Mouse (Mus musculus) regulatory T cell (primary cell): ENCODE measurements around the gene Tmeff1.

Experiments
- in situ Hi-C: fragments of 300-600 bp; cut with MboI, MseI; formaldehyde crosslinking; loops from one replicate; pipeline ENCODE4 v1.15.1; 2025; ENCODE audit warnings: high pct_unique_total_duplicates

Tmeff1 gene

DNA sequence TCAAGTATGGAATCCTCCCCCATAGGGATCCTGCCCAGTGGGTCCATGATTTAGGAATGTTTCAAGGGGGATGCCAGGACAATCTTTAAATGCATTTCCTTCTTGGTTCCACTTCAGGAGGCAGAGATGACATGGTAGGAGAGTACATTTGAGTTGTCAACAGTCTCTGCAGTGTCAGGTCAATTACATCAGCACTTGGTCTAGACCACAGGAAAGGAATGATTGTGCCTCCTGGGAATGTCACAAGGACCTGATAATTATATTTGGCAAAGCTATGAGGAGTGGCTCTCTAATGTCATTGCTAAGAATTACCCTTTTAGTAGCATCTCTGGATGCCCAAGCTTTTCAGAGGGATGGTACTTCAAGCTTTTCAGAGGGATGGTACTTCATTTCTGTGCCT, 20.0 kb upstream of the Tmeff1 start:
- in situ Hi-C loops, result no loop called here

DNA sequence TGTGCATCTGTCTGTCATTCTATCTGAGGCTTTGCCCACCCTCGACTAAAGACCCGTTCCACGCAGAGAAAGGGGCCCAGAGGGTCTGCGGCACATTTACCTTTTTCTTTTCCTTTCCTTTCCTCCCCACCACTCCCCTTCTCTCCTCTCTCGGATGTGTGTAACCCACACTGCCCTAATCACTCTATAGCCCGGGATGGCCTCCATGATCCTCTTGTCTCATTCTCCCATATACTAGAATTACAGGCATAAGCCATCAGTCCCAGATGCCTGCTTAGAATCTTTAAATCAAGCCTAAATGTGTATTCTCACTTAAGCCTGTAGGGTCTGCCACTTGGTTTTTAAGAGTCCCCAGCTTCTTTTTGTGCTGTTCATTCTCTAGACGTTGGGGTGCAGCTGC, 8.6 kb upstream of the Tmeff1 start:
- in situ Hi-C loops, result no loop called here

DNA sequence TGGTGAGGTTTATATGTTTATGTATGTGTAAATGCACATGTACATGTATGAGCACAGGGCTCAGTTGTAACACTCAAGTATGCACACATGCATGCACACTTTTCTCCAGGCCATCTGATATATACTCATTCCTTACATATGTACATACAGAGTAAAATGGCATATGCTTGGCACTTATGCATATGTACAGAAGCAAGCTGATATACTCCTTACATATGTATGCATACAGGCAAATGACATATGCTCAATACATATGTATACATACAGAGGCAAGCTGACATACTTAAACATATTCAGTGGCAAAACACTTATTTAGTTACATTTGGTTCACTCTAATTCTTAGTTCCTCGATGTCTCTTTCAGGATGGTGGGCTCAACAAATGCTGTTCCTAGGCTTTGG, 7.1 kb upstream of the Tmeff1 start:
- in situ Hi-C loops, result no loop called here

GRCm38 (mm10) chr4:48578399-48578798, 6.6 kb upstream of the Tmeff1 start:
- in situ Hi-C loops, result no loop called here

- in situ Hi-C loops, result no loop called here
These were observed 5.4 kb upstream of the Tmeff1 start for GRCm38 (mm10) chr4:48579475-48580110.

DNA sequence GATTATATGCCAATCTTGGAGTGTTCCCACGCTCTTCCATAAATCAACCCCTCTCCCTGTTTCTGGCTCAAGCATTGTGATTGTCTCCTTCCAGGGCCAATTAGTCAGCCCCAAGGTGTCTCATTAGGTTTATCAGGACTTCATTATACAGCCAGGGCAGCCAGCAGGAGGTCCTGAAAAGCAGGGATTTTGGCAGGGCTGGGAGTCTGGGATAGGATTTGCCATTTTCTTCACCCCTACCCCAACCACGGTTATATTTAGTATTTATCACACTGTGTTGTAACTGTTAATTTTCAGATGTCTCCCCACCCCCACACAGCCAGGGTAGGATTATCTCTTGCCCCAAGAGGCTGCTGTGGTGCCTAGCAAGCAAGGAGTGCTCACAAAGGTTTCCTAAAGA, 3.8 kb upstream of the Tmeff1 start:
- in situ Hi-C loops, result no loop called here

DNA sequence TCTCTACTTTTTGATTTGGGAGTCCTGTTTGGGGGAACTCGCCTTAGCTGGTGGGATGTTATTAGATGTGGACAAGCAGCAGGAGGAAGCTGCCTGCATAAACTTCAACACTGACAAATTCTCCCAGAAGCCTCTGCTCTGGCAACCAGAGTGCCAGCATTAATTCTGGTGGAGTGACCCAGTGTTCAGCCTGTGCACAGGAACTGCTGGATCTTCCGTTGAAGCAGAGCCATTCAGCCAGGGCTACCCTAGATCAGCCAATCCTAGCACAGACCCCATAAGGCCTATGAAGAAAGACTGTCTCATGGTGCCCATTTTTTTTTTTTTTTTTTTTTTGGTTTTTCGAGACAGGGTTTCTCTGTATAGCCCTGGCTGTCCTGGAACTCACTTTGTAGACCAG, 3.0 kb upstream of the Tmeff1 start:
- in situ Hi-C loops, result no loop called here

DNA sequence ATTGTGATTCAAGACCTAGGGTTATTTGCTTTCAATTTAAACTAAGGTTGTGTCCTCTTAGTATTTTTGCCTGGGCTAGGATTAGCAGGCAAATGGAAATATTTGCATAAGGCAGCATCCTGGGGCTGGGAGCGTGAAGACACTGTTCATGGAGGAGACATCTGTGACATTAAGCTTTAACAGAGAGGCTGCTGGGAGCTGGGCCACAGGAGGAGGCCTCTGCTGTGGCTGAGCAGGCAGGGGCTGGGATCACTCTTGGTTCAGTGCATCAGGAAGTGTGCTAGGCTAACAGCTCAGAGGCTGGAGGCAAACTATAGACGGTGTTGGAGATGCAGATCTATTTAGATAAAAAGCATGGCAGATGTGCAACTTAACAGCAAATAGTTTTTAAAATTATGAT, 2.0 kb upstream of the Tmeff1 start:
- in situ Hi-C loops, result no loop called here

DNA sequence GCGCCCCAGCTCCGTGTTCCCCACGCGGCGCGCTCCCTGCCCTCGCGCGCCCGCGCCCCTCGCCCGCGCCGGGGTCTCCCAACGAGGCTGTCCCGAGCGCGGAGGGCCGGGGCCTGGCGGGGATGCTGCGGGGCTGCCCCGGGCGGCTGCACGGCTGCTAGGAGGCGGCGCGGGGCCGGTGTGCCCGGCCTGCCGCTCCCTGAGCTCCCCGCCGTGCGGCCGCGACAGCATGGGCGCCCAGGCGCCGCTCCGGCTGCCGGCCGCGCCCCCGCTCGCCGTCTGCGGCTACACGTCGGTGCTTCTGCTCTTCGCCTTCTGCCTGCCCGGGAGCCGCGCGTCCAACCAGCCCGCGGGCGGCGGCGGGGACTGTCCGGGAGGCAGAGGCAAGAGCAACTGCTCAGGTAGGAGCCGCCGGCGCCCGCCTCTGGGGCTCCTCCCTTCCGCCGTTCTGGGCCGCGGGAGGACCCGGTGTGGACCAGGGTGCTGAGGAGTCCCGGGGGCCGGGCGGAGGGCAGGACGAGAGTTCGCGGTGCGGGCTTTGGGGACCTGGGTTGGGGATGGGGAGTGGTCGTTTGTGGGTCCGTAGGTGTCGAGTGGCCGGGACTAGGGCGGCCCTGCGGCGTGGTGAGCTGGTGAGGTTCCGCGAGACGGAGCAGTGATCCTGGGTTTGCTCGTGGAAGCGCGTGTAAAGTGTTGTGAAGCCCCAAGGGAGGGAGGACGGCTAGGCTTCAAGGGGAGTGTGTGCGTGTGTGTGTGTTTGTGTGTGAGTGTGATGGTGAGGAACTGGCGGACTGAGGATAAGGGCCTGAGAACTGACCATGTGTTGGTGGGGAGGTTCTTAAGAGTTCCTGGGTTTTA, 496 bp downstream of the Tmeff1 start:
- in situ Hi-C loops, result no loop called here

- in situ Hi-C loops, result no loop called here
These were observed 1.3 kb downstream of the Tmeff1 start for GRCm38 (mm10) chr4:48586099-48586821.

GRCm38 (mm10) chr4:48587526-48587925, 2.6 kb downstream of the Tmeff1 start:
- in situ Hi-C loops, result no loop called here

GRCm38 (mm10) chr4:48588576-48588975, 3.6 kb downstream of the Tmeff1 start:
- in situ Hi-C loops, result no loop called here

GRCm38 (mm10) chr4:48590862-48591261, 5.9 kb downstream of the Tmeff1 start:
- in situ Hi-C loops, result no loop called here

GRCm38 (mm10) chr4:48591390-48591789, 6.4 kb downstream of the Tmeff1 start:
- in situ Hi-C loops, result no loop called here

DNA sequence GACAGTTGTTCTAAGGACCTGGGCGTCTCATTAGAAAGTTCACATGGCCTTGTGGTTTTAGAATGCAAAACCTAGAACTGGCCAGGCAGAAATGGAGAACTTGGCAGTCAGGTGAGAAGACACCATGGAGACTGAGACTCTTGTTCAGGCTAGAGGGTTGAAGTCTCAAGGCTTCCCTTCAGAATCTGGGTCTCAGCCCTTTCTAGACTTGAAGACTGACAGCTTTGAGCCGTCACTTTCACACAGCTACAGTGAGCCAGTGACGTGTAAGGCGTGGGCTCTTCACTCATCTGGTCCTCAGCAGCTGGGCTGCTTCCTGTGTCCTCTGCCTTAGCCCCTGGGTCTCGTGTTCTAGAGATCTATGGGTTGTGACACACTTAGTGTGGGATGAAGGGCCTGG, 7.4 kb downstream of the Tmeff1 start:
- in situ Hi-C loops, result no loop called here

- in situ Hi-C loops, result no loop called here
These were observed 7.9 kb downstream of the Tmeff1 start for GRCm38 (mm10) chr4:48592844-48593243.

DNA sequence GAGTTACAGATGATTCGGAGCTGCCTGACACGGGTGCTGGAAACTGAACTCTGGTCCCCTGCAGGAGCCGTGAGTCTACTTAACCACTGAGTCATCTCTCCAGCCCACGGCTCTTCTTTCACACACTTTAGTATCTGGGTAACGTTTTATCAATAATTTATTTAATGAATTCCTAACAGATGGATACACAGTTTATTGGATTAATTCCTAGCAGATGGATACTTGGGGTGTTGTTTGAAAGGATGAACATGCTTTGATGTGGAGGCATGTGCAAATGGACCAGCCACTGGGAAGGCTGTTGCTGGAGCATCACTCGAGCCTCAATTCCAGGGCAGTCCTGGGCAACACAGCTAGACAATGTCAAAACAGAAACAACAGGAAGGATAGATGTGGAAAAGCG, 11.1 kb downstream of the Tmeff1 start:
- in situ Hi-C loops, result no loop called here

- in situ Hi-C loops, result no loop called here
These were observed 20.7 kb downstream of the Tmeff1 start for GRCm38 (mm10) chr4:48605650-48606049.

GRCm38 (mm10) chr4:48609485-48609884, 24.5 kb downstream of the Tmeff1 start:
- in situ Hi-C loops, result no loop called here

- in situ Hi-C loops, result no loop called here
These were observed 25.3 kb downstream of the Tmeff1 start for GRCm38 (mm10) chr4:48610251-48610650.

DNA sequence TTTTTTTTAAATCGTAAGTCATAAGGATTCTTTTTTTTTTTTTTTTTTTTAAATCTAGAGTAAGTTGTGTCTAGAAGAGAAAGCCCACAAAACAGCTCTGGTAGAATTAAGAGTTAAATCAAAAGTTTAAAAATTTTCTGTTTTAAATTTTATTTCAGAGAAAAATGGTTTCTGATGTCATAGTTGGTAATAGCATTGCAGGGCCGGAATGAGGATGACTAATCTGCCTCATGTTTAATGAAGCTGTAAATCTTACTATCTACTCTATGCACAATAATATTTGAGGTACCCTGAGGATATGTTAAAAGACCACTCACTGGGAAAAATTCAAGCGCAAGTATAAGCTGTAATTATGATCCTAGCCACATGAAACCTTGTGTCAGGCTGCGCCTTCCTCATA, 30.5 kb downstream of the Tmeff1 start:
- in situ Hi-C loops, result no loop called here

DNA sequence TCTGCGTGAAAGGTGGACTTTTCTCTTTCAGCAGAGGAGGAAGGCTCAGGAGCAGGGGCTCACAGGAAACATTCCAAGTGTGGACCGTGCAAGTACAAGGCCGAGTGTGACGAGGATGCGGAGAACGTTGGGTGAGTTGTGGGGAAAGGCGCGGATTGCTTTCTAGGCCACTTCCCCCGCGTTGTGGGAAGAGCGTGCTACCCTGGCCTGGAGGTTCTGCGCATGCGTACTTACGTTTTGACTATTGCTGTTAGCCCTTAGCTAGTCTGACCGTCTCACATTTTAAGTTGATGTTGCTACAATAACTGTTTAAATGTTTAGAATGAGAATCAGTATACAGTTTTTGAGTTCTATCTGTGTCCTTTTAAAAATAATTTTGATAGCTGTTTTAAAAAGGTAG, 32.2 kb downstream of the Tmeff1 start:
- in situ Hi-C loops, result no loop called here

DNA sequence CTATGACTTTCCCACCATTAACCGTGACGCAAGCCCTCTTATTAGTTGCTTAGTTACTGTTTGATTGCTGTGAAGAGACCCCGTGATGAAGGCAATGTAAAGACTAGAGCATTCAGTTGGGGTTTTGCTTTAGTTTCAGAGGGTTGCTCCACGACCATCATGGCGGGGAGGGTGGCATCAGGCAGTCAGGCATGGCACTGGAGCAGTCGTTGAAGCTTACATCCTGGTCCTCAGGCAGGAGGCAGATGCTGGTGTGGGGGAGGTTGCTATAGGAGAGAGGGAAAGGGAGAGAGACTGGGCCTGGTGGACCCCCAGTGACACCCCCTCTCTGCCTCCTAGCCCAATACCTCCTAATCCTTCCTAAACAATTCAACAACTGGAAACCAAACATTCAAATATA, 35.1 kb downstream of the Tmeff1 start:
- in situ Hi-C loops, result no loop called here
